Mouse (Mus musculus) lung, postnatal 0 days (tissue): ENCODE results near the gene Fam166a. TPM values are rescaled to one million over a fixed set of nuclear protein-coding genes. Genes with fewer than 3 reads are reported as not detected.
A peak's percentile ranks its signal among the peaks of the same experiment; 100 is the strongest.
"Not testable (repeated sequence)": the region's sequence is repeated elsewhere in the genome, so short reads cannot be mapped to it uniquely, and the experiment has no call there.

ENCODE experiments used
- ATAC-seq: fragments of 200-750 bp; cut with Nextera tagmentation; 2 replicates; pipeline ENCODE4 v1.8.0; 2017; ENCODE audit warnings: moderate library complexity
- DNase-seq: peaks from one replicate; pipeline ENCODE4 v3.0.0-alpha.2; 2016; ENCODE audit warnings: low spot score
- H3K27ac ChIP-seq: fragments of 300-500 bp; sonication (generic); 2 replicates; pipeline ENCODE4 v1.5.1; 2014; ENCODE audit warnings: antibody characterized with exemption, mild to moderate bottlenecking, low read length, mixed read lengths
- H3K27me3 ChIP-seq: fragments of 300-500 bp; sonication (generic); replicated peaks from 2 replicates; pipeline ENCODE4 v1.6.1; 2014; ENCODE audit warnings: low read length, mixed read lengths; ENCODE audit not compliant: insufficient read depth
- H3K36me3 ChIP-seq: fragments of 300-500 bp; sonication (generic); 2 replicates; pipeline ENCODE4 v1.6.1; 2014; ENCODE audit warnings: low read length, mixed read lengths; ENCODE audit not compliant: insufficient read depth
- H3K4me1 ChIP-seq: fragments of 300-500 bp; sonication (generic); 2 replicates; pipeline ENCODE4 v1.6.1; 2014; ENCODE audit warnings: antibody characterized with exemption, low read depth, low read length, mixed read lengths; ENCODE audit not compliant: insufficient read depth
- H3K4me2 ChIP-seq: fragments of 300-500 bp; sonication (generic); replicated peaks from 2 replicates; pipeline ENCODE4 v1.6.1; 2014; ENCODE audit warnings: low read depth, mild to moderate bottlenecking, low read length, moderate library complexity, mixed read lengths
- H3K4me3 ChIP-seq: fragments of 300-500 bp; sonication (generic); 2 replicates; pipeline ENCODE4 v1.5.1; 2014; ENCODE audit warnings: low read depth, low read length
- H3K9ac ChIP-seq: fragments of 300-500 bp; sonication (generic); replicated peaks from 2 replicates; pipeline ENCODE4 v1.6.1; 2014; ENCODE audit warnings: low read depth, mild to moderate bottlenecking
- H3K9me3 ChIP-seq: fragments of 300-500 bp; sonication (generic); 2 replicates; pipeline ENCODE4 v1.6.1; 2016; ENCODE audit warnings: low read length, mixed read lengths
- CTCF ChIP-seq: IDR thresholded peaks from 2 replicates; pipeline ENCODE4 v1.5.1; 2016; ENCODE audit warnings: antibody characterized with exemption, mild to moderate bottlenecking
- EP300 ChIP-seq: IDR thresholded peaks from 2 replicates; pipeline ENCODE4 v1.6.1; 2016; ENCODE audit warnings: antibody characterized with exemption, mild to moderate bottlenecking, control low read depth
- WGBS: fragments of 180-500 bp; shearing (Covaris S2); extraction: QIAGEN DNeasy Blood & Tissue Kit; methylation state at CpG from one replicate; pipeline ENCODE4 v1.1.7; 2014; 5-methylcytosine and 5-hydroxymethylcytosine counted together
- polyA plus RNA-seq: library from polyadenylated mRNA; unstranded; fragments of >200 nt; fragmentation: Nextera tagmentation; extraction: Ambion mirVana; gene quantifications from 2 replicates; pipeline ENCODE4 v1.2.1, GENCODE M21; 2015

The Fam166a gene
- polyA plus RNA-seq, 1 experiment from 2014 or later: 0.32 TPM

DNA sequence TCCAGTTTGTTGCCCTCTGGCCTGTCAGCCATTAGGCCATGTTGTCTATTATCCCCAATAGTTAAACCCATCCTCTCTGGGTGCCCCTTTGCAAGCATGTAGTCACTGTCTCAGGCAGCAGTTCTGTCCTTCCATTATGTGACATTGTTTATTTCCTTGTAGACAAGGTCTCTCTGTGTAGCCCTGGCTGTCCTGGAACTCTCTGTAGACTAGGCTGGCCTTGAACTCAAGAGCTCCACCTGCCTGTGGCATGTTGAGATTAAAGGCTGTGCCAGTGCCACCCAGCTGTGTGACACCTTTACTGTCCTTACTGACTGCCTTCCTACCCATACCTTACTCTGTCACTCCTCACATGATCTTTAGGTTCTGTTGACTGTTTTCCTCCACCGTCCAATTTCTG, 33.8 kb downstream of the Fam166a start:
- ATAC-seq (no peak), DNase-seq (no peak)
- Histone ChIP-seq H3K27me3 (no peaks in the 10 kb centered on the region), H3K9ac (no peak overlapping the region), H3K4me1 (peaks cover 11% of the 10 kb centered on the region), H3K4me3 (no peak overlapping the region), H3K4me2 (no peak overlapping the region), H3K9me3 (no peaks in the 10 kb centered on the region), H3K36me3 (peaks cover 22% of the 10 kb centered on the region), H3K27ac (no peak overlapping the region)
- WGBS: 72% methylated on average over 1 of the region's 1 CpGs
- TF ChIP-seq CTCF (peak; percentile 58), EP300 (no peak)

DNA sequence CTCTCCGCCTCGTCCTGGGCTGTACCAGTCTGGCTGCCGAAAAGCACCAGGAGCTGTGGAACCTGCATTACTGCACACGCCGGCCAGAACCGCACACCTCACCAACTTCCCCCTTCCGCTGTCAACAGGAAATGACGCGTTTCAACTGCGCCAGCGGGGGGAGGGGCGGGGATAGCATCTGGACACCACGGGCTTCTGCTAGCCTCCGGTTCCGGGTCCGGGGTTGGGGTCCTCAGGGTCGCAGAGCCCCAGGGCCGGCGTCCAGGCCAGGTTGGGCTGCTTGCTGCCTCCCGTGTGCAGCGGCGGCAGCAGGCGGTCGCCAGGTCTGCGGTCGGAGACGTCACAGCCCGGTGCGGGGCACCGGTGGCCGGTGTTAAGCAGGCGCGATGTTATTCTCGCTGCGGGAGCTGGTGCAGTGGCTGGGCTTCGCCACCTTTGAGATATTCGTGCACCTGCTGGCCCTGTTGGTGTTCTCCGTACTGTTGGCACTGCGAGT, 36.8 kb downstream of the Fam166a start, which contains the start of gene Tmem203:
Gene Tmem203 (plus strand): TSS at position 156 of the 496 bp plus-strand sequence.
- H3K27me3 ChIP-seq: no peaks in the 10 kb centered on the region
- peak within 1 kb of the TSS; percentile 90 for H3K9ac ChIP-seq
- H3K36me3 ChIP-seq: peaks cover 4% of the 10 kb centered on the region
- H3K9me3 ChIP-seq: no peaks in the 10 kb centered on the region
- H3K27ac ChIP-seq: peak within 1 kb of the TSS; percentile 84
- peak within 1 kb of the TSS; percentile 84 for H3K4me2 ChIP-seq
- under 1% methylated on average over 39 of the region's 39 CpGs for WGBS
- peaks cover 11% of the 10 kb centered on the region for H3K4me1 ChIP-seq
- peak within 1 kb of the TSS; percentile 98 for H3K4me3 ChIP-seq
- DNase-seq (peak; percentile 95), ATAC-seq (peak; percentile 95)
- TF ChIP-seq CTCF: no peak
- TF ChIP-seq EP300: peak; percentile 62

DNA sequence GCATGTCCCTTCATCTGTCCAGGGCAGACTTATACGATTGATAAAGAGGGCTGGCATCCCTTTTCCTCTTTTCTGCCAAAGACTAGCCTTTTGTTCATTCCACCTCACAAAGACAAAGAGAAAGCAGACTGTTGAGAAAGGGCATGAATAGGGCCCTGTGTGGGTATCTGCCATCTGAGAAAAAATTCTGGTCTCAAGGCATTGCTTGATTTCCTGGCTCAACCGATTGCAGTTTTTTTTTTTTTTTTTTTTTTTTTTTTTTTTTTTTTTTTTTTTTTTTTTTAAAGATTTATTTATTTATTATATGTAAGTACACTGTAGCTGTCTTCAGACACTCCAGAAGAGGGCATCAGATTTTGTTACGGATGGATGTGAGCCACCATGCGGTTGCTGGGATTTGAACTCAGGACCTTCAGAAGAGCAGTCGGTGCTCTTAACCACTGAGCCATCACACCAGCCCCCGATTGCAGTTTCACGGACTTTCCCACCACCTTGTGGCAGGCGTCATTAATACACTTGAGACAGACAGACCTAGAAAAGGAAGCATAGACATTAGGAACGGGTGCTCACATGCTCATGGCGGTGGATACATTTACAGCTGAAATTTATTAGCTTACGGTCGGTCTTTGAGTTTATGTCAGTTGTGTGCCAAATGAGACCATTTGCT, 38.0 kb downstream of the Fam166a start:
- ATAC-seq, H3K9ac ChIP-seq, H3K36me3 ChIP-seq, H3K9me3 ChIP-seq, H3K27ac ChIP-seq, H3K27me3 ChIP-seq: not testable (repeated sequence)
- Histone ChIP-seq H3K4me2 (peak overlapping the region; percentile 84), H3K4me3 (peak overlapping the region; percentile 98), H3K4me1 (peaks cover 11% of the 10 kb centered on the region)
- DNase-seq: peak; percentile 56
- WGBS: 46% methylated on average over 10 of the region's 12 CpGs
- TF ChIP-seq CTCF: peak; percentile 61

DNA sequence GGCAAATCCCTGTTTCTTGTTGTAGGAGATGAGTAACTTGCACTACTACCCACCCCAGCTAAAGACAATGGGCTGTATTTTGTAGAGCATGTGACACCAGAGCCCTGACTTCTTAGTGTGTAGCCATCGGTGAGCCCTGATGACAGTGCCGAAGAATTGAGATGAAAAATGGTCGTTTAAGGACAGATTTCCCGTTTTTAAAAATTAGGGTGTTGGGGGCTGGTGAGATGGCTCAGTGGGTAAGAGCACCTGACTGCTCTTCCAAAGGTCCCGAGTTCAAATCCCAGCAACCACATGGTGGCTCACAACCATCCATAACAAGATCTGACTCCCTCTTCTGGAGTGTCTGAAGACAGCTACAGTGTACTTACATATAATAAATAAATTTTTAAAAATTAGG, 38.7 kb downstream of the Fam166a start:
- not testable (repeated sequence) for H3K27ac ChIP-seq, DNase-seq
- WGBS: 81% methylated on average over 5 of the region's 5 CpGs

DNA sequence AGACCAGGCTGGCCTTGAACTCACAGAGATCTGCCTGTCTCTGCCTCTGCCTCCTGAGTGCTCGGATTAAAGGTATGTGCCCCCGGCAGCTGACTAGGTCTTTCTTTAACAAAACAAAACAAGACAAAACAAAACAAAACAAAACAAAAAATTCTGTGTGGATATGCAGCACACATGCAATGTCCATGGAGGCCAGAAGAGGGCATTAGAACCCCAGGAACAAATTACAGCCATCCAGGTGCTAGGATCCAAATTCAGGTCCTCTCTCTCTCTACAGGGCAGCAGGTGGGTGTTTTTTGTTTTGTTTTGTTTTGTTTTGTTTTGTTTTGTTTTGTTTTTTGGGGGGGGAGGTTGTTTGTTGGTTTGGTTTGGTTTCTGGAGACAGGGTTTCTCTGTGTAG, 40.3 kb downstream of the Fam166a start:
- Histone ChIP-seq H3K4me2 (no peak overlapping the region), H3K27me3 (no peaks in the 10 kb centered on the region), H3K4me3 (no peak overlapping the region), H3K36me3 (no peaks in the 10 kb centered on the region; the same call in 1 of the 2 replicates), H3K27ac (no peak overlapping the region), H3K4me1 (peaks cover 11% of the 10 kb centered on the region), H3K9me3 (no peaks in the 10 kb centered on the region), H3K9ac (no peak overlapping the region)
- DNase-seq (no peak), ATAC-seq (no peak)
- TF ChIP-seq CTCF (peak; percentile 65), EP300 (no peak)
- 68% methylated on average over 2 of the region's 2 CpGs for WGBS

More for the DNA sequence above, 38.7 kb downstream of the Fam166a start:
- not testable (repeated sequence) for H3K4me2 ChIP-seq, H3K9ac ChIP-seq, H3K9me3 ChIP-seq, H3K4me3 ChIP-seq, H3K27me3 ChIP-seq, ATAC-seq, H3K36me3 ChIP-seq
- H3K4me1 ChIP-seq: peaks cover 11% of the 10 kb centered on the region

DNA sequence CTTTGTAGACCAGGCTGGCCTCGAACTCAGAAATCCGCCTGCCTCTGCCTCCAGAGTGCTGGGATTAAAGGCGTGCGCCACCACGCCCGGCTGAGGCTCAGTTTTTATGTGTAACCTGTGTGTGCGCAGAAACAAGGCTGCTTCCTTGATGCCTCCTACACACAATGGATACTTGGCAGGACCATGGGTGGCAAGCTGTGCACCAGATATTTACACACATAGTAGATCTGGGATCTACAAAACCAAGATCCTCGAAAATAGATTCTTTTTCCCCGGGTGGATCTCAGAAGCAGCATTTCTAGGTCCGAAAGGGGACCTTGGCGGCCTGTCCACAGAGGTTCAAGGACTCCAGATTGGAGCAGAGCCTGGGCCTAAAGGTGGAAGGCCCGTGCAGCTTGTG, 43.3 kb downstream of the Fam166a start:
- WGBS: 48% methylated on average over 12 of the region's 12 CpGs
- no peaks in the 10 kb centered on the region for H3K9me3 ChIP-seq
- H3K27me3 ChIP-seq: no peaks in the 10 kb centered on the region
- TF ChIP-seq EP300 (peak; percentile 36; the same call in 1 of the 2 replicates), CTCF (no peak)
- H3K27ac ChIP-seq: peak overlapping the region; percentile 11; the same call in 1 of the 2 replicates
- ATAC-seq: peak; percentile 5
- H3K36me3 ChIP-seq: no peaks in the 10 kb centered on the region
- no peak overlapping the region for H3K9ac ChIP-seq
- H3K4me1 ChIP-seq: peaks cover 14% of the 10 kb centered on the region; the same call in 1 of the 2 replicates
- H3K4me2 ChIP-seq: peak overlapping the region; percentile 98
- peak overlapping the region; percentile 71 for H3K4me3 ChIP-seq
- no peak for DNase-seq
